Mouse (Mus musculus): ENCODE measurements around the gene Aldh4a1. TPM values are rescaled to one million over a fixed set of nuclear protein-coding genes. Genes with fewer than 3 reads are reported as not detected.

The Aldh4a1 gene
- polyA plus RNA-seq, 1 experiment from 2014 or later, result 12.9 TPM

GRCm38 (mm10) chr4:139601519-139602356 is 20.9 kb upstream of the Aldh4a1 start:
- TF ChIP-seq CTCF (IDR thresholded peaks at IDR 0.05; ENCODE audit: low read depth), result no peak
- TF ChIP-seq EP300 (optimal IDR thresholded peaks at IDR 0.05), result no peak
- peak overlapping the region; percentile 9; the same call in 1 of the 2 replicates for H3K4me2 ChIP-seq (replicated peaks; ENCODE audit: low read depth)
- H3K36me3 ChIP-seq (ENCODE audit: control insufficient read depth, insufficient read depth, low read length), result peaks cover 5% of the 10 kb centered on the region; the same call in 1 of the 2 replicates
- peak overlapping the region; percentile 81 for H3K27ac ChIP-seq (replicated peaks)
- 35% methylated on average over 7 of the region's 7 CpGs for WGBS
- DNase-seq (ENCODE audit: low spot score) (no peak), ATAC-seq (ENCODE audit: low FRiP score, low TSS enrichment) (peak; percentile 23)
- peak overlapping the region; percentile 38 for H3K9ac ChIP-seq (ENCODE audit: low read length)
- peaks cover 31% of the 10 kb centered on the region for H3K4me1 ChIP-seq (replicated peaks; ENCODE audit: control insufficient read depth, insufficient read depth)
- H3K4me3 ChIP-seq (ENCODE audit: low read depth, low read length), result no peak overlapping the region
- no peaks in the 10 kb centered on the region for H3K9me3 ChIP-seq (ENCODE audit: control insufficient read depth, low read length)
- H3K27me3 ChIP-seq (ENCODE audit: control insufficient read depth, insufficient read depth, low read length), result no peaks in the 10 kb centered on the region

- TF ChIP-seq CTCF (IDR thresholded peaks at IDR 0.05; ENCODE audit: low read depth), result peak; percentile 92
- TF ChIP-seq EP300 (optimal IDR thresholded peaks at IDR 0.05), result no peak
- DNase-seq (ENCODE audit: low spot score) (peak; percentile 70), ATAC-seq (ENCODE audit: low FRiP score, low TSS enrichment) (no peak)
- H3K9me3 ChIP-seq (ENCODE audit: control insufficient read depth, low read length), result no peaks in the 10 kb centered on the region
- H3K4me2 ChIP-seq (replicated peaks; ENCODE audit: low read depth), result peak within 1 kb of the TSS; percentile 9; the same call in 1 of the 2 replicates
- H3K9ac ChIP-seq (ENCODE audit: low read length), result peak within 1 kb of the TSS; percentile 36
- WGBS, result 55% methylated on average over 14 of the region's 14 CpGs
- H3K4me1 ChIP-seq (replicated peaks; ENCODE audit: control insufficient read depth, insufficient read depth), result peaks cover 24% of the 10 kb centered on the region
- peak within 1 kb of the TSS; percentile 81 for H3K27ac ChIP-seq (replicated peaks)
- peaks cover 9% of the 10 kb centered on the region; the same call in 1 of the 2 replicates for H3K36me3 ChIP-seq (ENCODE audit: control insufficient read depth, insufficient read depth, low read length)
- no peaks in the 10 kb centered on the region for H3K27me3 ChIP-seq (ENCODE audit: control insufficient read depth, insufficient read depth, low read length)
- no peak within 1 kb of the TSS for H3K4me3 ChIP-seq (ENCODE audit: low read depth, low read length)
Observed at GRCm38 (mm10) chr4:139602357-139603244, 20.1 kb upstream of the Aldh4a1 start, which contains the start of gene Gm21969. TSS of gene Gm21969 (plus strand) at chr4:139603186.

- peaks cover 12% of the 10 kb centered on the region for H3K36me3 ChIP-seq (ENCODE audit: control insufficient read depth, insufficient read depth, low read length)
- ATAC-seq (ENCODE audit: low FRiP score, low TSS enrichment) (no peak), DNase-seq (ENCODE audit: low spot score) (no peak)
- H3K4me3 ChIP-seq (ENCODE audit: low read depth, low read length), result no peak overlapping the region
- TF ChIP-seq CTCF (IDR thresholded peaks at IDR 0.05; ENCODE audit: low read depth) (no peak), EP300 (optimal IDR thresholded peaks at IDR 0.05) (no peak)
- no peak overlapping the region for H3K4me2 ChIP-seq (replicated peaks; ENCODE audit: low read depth)
- H3K4me1 ChIP-seq (replicated peaks; ENCODE audit: control insufficient read depth, insufficient read depth), result peaks cover 12% of the 10 kb centered on the region
- H3K27me3 ChIP-seq (ENCODE audit: control insufficient read depth, insufficient read depth, low read length), result no peaks in the 10 kb centered on the region
- H3K9ac ChIP-seq (ENCODE audit: low read length), result no peak overlapping the region
- no peaks in the 10 kb centered on the region for H3K9me3 ChIP-seq (ENCODE audit: control insufficient read depth, low read length)
- 85% methylated on average over 11 of the region's 11 CpGs for WGBS
- H3K27ac ChIP-seq (replicated peaks), result no peak overlapping the region
Observed at GRCm38 (mm10) chr4:139605216-139605615, 17.4 kb upstream of the Aldh4a1 start.

DNA sequence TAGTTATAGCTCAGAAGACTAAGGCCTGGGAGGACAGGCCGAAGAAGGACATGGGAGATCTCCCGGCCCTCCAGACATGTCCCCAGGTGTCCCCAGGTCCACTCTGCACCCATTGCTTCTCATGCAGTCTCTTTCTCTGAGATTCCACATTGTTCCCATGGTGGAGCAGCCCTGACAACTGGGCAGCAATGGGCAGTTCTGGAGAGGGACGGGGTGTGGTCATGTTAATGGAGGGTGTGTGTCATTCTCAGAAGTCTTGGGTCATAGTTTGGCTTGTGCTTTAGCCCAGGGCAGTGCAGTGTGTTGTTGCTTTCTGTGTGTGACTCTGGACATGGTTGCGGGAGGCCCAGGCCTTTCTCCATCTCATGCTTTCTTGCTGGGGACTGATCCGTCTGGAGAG is 15.9 kb upstream of the Aldh4a1 start:
- 93% methylated on average over 5 of the region's 5 CpGs for WGBS
- H3K36me3 ChIP-seq (ENCODE audit: control insufficient read depth, insufficient read depth, low read length), result peaks cover 12% of the 10 kb centered on the region
- TF ChIP-seq CTCF (IDR thresholded peaks at IDR 0.05; ENCODE audit: low read depth) (no peak), EP300 (optimal IDR thresholded peaks at IDR 0.05) (no peak)

DNA sequence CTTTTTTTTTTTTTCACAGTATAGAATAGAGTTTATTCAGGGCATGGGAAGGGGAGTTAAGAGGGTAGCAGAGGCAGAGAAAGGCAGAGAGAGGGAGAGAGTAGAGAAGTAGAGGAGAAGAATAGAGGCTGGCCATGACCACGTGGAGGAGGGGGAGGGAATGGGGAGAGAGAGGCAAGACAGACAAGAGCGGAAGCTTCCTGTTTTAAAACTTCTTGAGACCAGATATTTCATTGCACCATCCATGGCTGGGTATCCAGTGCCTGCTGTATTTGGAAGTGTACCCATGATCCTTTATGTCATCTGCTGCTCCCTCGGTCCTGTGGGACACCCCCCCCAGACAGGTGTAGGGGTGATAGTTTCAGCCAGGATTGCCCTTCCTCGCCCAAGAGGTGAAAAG is 13.7 kb upstream of the Aldh4a1 start:
- H3K9me3 ChIP-seq (ENCODE audit: control insufficient read depth, low read length), result no peaks in the 10 kb centered on the region
- H3K4me3 ChIP-seq (ENCODE audit: low read depth, low read length), result no peak overlapping the region
- WGBS, result 76% methylated on average over 4 of the region's 4 CpGs
- DNase-seq (ENCODE audit: low spot score), result no peak
- peaks cover 18% of the 10 kb centered on the region for H3K36me3 ChIP-seq (ENCODE audit: control insufficient read depth, insufficient read depth, low read length)
- ATAC-seq (ENCODE audit: low FRiP score, low TSS enrichment), result no peak
- no peaks in the 10 kb centered on the region for H3K4me1 ChIP-seq (replicated peaks; ENCODE audit: control insufficient read depth, insufficient read depth)
- no peaks in the 10 kb centered on the region for H3K27me3 ChIP-seq (ENCODE audit: control insufficient read depth, insufficient read depth, low read length)
- H3K27ac ChIP-seq (replicated peaks), result no peak overlapping the region
- no peak overlapping the region for H3K4me2 ChIP-seq (replicated peaks; ENCODE audit: low read depth)
- no peak overlapping the region for H3K9ac ChIP-seq (ENCODE audit: low read length)
- TF ChIP-seq EP300 (optimal IDR thresholded peaks at IDR 0.05), result no peak
- TF ChIP-seq CTCF (IDR thresholded peaks at IDR 0.05; ENCODE audit: low read depth), result no peak

More for the DNA sequence above, 15.9 kb upstream of the Aldh4a1 start:
- no peak overlapping the region for H3K9ac ChIP-seq (ENCODE audit: low read length)
- no peaks in the 10 kb centered on the region for H3K9me3 ChIP-seq (ENCODE audit: control insufficient read depth, low read length)
- peaks cover 8% of the 10 kb centered on the region for H3K4me1 ChIP-seq (replicated peaks; ENCODE audit: control insufficient read depth, insufficient read depth)
- no peak; the same call in 1 of the 2 replicates for ATAC-seq (ENCODE audit: low FRiP score, low TSS enrichment)
- H3K4me3 ChIP-seq (ENCODE audit: low read depth, low read length), result no peak overlapping the region
- no peak overlapping the region for H3K27ac ChIP-seq (replicated peaks)
- H3K4me2 ChIP-seq (replicated peaks; ENCODE audit: low read depth), result no peak overlapping the region
- no peak for DNase-seq (ENCODE audit: low spot score)
- H3K27me3 ChIP-seq (ENCODE audit: control insufficient read depth, insufficient read depth, low read length), result no peaks in the 10 kb centered on the region
